Mouse (Mus musculus) spleen, adult 2 months (tissue): ENCODE results near the gene Dnmt3l. TPM values are rescaled to one million over a fixed set of nuclear protein-coding genes. Genes with fewer than 3 reads are reported as not detected.
"Not testable (repeated sequence)": the region's sequence is repeated elsewhere in the genome, so short reads cannot be mapped to it uniquely, and the experiment has no call there.

ENCODE experiments used
- DNase-seq, 2 experiments: peaks; one replicate each; pipeline versions ENCODE4 v3.0.0 to v3.0.0-alpha.2; 2012 to 2021; ENCODE audit warnings: low spot score in 2 of 2, low read depth in 1 of 2
- H3K27ac ChIP-seq: fragments of 200-500 bp; 2 replicates; pipeline ENCODE4 v1.5.1; 2012; ENCODE audit warnings: low read length, inconsistent platforms; ENCODE audit not compliant: insufficient read depth
- H3K27me3 ChIP-seq: fragments of 200-500 bp; 2 replicates; pipeline ENCODE4 v1.6.1; 2012; ENCODE audit warnings: mild to moderate bottlenecking, moderate library complexity, low read length, inconsistent platforms; ENCODE audit not compliant: control insufficient read depth, insufficient read depth
- H3K36me3 ChIP-seq: fragments of 200-500 bp; 2 replicates; pipeline ENCODE4 v1.6.1; 2012; ENCODE audit warnings: mild to moderate bottlenecking, low read length, inconsistent platforms; ENCODE audit not compliant: control insufficient read depth, insufficient read depth
- H3K4me1 ChIP-seq: fragments of 200-500 bp; 2 replicates; pipeline ENCODE4 v1.6.1; 2011; ENCODE audit warnings: inconsistent platforms; ENCODE audit not compliant: control insufficient read depth, insufficient read depth, insufficient read length
- H3K4me3 ChIP-seq: fragments of 200-500 bp; 2 replicates; pipeline ENCODE4 v1.5.1; 2011; ENCODE audit warnings: mild to moderate bottlenecking, inconsistent platforms; ENCODE audit not compliant: insufficient read depth, insufficient read length; ENCODE audit errors: extremely low read depth
- CTCF ChIP-seq: fragments of 200-500 bp; IDR thresholded peaks from 2 replicates; pipeline ENCODE4 v1.5.1; 2011; ENCODE audit warnings: mild to moderate bottlenecking, inconsistent platforms; ENCODE audit not compliant: insufficient read depth, insufficient read length, insufficient replicate concordance; ENCODE audit errors: extremely low read depth
- POLR2A ChIP-seq: fragments of 200-500 bp; IDR thresholded peaks from 2 replicates; pipeline ENCODE4 v1.6.1; 2011; ENCODE audit warnings: low read depth, low read length, inconsistent platforms
- WGBS: fragments of 180-500 bp; shearing (Covaris S2); methylation state at CpG from one replicate; pipeline ENCODE4 v1.1.7; 2018; 5-methylcytosine and 5-hydroxymethylcytosine counted together
- polyA plus RNA-seq: library from polyadenylated mRNA; depleted of rRNA; stranded (reverse); fragments of >200 nt; gene quantifications from 2 replicates; pipeline ENCODE4 v1.2.3, GENCODE M21; 2012

The Dnmt3l gene
- polyA plus RNA-seq, 1 experiment, result not detected

DNA sequence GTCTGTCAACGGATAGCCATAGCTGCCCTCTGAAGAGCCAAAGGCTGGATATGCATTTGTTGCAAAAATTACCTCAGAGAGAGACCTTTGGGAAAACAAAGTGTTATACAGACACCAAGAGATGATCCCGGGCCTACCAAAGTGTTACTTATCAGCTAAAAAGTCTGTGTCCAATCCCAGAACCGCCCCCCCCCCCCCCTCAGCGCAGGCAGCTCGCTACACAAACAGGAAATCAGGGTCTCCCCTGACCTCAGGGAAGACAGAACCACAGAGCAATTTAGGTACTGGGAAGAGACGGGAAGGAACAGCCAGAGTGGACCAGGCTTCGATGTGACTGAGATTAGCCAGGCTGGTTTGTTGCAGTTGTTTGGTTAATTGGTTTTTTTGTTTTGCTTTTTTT, 34.5 kb upstream of the Dnmt3l start:
- no peak for DNase-seq
- no peak overlapping the region for H3K27ac ChIP-seq

DNA sequence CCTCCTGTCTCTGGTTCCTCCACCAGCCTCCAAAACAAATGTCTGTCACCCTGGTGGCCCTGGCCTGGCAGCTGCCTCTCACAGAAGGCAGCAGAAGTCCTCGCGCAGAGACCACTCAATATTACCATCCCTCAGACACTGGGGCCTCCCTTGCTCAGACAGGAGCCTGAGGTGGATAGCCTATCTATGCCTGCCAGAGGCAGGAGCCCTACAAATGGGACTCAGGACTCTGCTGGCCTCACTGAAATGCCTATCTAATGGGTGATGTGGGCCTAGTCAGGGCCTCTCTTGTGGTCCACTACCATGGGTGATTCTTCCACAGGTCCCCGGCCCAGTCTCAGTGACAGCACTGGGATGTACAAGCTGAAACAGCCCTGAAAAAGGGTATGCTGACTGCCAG, 33.6 kb upstream of the Dnmt3l start:
- DNase-seq, result no peak
- TF ChIP-seq POLR2A (no peak), CTCF (no peak)
- no peaks in the 10 kb centered on the region for H3K27me3 ChIP-seq
- 74% methylated on average over 3 of the region's 3 CpGs for WGBS
- no peak overlapping the region for H3K4me3 ChIP-seq
- no peak overlapping the region for H3K27ac ChIP-seq
- H3K36me3 ChIP-seq, result no peaks in the 10 kb centered on the region
- H3K4me1 ChIP-seq, result peaks cover 9% of the 10 kb centered on the region; the same call in 1 of the 2 replicates

More for the DNA sequence above, 34.5 kb upstream of the Dnmt3l start:
- no peak for TF ChIP-seq POLR2A
- no peak for TF ChIP-seq CTCF
- peaks cover 2% of the 10 kb centered on the region; the same call in 1 of the 2 replicates for H3K36me3 ChIP-seq
- H3K4me3 ChIP-seq, result no peak overlapping the region
- WGBS, result 47% methylated on average over 7 of the region's 7 CpGs
- peaks cover 9% of the 10 kb centered on the region; the same call in 1 of the 2 replicates for H3K4me1 ChIP-seq
- no peaks in the 10 kb centered on the region for H3K27me3 ChIP-seq

DNA sequence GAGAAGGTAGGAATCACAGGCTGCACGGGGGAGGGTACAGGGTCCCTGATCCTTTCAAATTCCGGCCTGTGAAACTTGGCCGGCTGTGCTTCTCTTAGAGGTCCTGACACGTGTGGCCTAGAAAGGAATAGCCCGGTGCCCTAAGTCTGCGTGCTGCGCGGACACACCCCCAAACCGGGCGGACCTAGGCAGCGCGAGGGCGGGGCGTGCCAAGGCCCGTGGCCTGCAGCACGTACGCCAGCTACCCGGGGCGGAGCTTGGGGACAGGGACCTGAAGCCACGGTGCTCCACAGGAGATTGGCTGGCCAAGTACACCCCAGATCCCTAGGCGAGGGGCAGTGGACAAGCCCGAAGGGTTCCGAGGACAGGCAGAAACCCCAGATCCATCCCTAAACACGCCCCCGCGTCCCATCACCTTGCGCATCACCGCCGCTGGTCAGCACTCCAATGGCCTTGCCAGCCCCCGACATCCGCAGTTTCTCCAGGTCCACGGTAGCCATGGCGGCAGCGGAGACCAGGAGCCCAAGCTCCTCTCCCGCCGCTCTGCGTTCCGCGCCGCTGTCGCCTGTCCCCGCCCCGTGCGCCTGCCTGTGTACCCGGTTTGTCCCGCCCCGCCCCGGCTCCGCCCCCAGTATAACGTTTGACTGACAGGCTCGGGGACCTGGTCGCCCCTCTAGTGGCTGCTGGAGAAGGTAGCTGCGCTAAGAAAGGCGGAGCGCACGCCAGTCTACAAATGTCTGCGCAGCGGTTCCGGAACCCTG, 32.4 kb upstream of the Dnmt3l start:
- Histone ChIP-seq H3K27ac (peak overlapping the region; percentile 98), H3K27me3 (no peaks in the 10 kb centered on the region), H3K36me3 (no peaks in the 10 kb centered on the region), H3K4me1 (peaks cover 9% of the 10 kb centered on the region; the same call in 1 of the 2 replicates), H3K4me3 (peak overlapping the region; percentile 89)
- TF ChIP-seq CTCF (peak; percentile 65; the same call in 1 of the 2 replicates), POLR2A (peak; percentile 48)
- WGBS, result under 1% methylated on average over 56 of the region's 59 CpGs
- DNase-seq, result peak; percentile 88 to 96

DNA sequence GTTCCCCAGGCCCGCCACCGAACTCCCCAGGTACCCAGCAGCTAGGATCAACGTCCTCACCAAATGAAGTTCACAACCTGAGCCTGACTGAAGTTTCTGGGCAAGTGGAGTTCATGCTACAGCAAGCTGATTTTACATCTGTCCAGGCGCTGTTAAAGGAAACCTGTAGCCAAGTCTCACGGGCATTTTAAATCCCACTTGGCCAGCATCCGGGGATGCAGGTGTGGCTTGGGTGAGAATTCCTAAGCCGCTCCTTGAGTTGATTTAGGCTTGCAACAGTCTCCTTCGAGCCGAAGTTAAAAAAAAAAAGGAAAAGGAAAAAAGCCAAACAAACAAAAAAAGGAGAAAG, 31.8 kb upstream of the Dnmt3l start, which contains the start of gene Pfkl:
Gene Pfkl (minus strand): TSS at position 139 of the 349 bp plus-strand sequence.
- under 1% methylated on average over 9 of the region's 9 CpGs for WGBS
- Histone ChIP-seq H3K27me3 (no peaks in the 10 kb centered on the region), H3K4me1 (peaks cover 9% of the 10 kb centered on the region; the same call in 1 of the 2 replicates), H3K4me3 (peak within 1 kb of the TSS; percentile 89), H3K36me3 (no peaks in the 10 kb centered on the region), H3K27ac (peak within 1 kb of the TSS; percentile 98)
- TF ChIP-seq CTCF, result no peak
- no peak for TF ChIP-seq POLR2A
- DNase-seq, result no peak

DNA sequence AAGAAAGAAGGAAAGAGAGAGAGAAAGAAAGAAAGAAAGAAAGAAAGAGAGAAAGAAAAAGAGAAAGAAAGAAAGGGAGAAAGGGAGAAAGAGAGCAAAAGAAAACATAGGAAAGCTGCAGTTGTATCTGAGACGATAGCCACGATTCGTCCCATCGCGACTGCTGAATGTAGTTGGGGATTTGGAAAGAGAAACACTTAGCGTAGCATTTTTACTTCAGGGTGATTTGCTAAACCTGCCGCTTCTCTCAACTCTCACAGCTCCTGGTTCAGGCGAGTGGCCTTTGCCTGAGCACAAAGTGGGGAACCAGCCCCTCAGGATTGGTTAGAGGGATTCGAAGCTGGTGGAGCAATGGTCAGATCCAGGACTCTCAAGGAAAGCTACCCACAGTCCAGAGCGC, 31.4 kb upstream of the Dnmt3l start:
- H3K4me3 ChIP-seq, result peak overlapping the region; percentile 11; the same call in 1 of the 2 replicates
- 11% methylated on average over 10 of the region's 10 CpGs for WGBS
- H3K36me3 ChIP-seq, result no peaks in the 10 kb centered on the region
- peaks cover 9% of the 10 kb centered on the region; the same call in 1 of the 2 replicates for H3K4me1 ChIP-seq
- TF ChIP-seq CTCF (no peak), POLR2A (no peak)
- no peak overlapping the region for H3K27ac ChIP-seq
- no peaks in the 10 kb centered on the region for H3K27me3 ChIP-seq
- no peak for DNase-seq

DNA sequence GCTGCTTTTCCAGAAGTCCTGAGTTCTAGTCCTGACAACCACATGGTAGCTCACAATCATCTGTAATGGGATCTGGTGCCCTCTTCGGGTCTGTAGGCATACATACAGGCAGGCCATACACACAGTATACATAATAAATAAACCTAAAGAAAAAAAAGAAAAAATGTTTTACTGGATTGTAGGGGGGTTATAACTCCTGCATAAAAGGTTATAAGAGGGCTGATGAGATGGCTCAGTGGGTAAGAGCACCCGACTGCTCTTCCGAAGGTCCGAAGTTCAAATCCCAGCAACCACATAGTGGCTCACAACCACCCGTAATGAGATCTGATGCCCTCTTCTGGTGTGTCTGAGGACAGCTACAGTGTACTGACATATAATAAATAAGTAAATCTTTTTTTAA, 30.6 kb upstream of the Dnmt3l start:
- H3K4me3 ChIP-seq, H3K4me1 ChIP-seq, DNase-seq, H3K36me3 ChIP-seq, H3K27me3 ChIP-seq, H3K27ac ChIP-seq: not testable (repeated sequence)
- 91% methylated on average over 5 of the region's 5 CpGs for WGBS
